Mouse (Mus musculus) cerebellum, adult 2 months (tissue): Measurements from ENCODE around the gene Prcc. TPM values are rescaled to one million over a fixed set of nuclear protein-coding genes. Genes with fewer than 3 reads are reported as not detected.

Experiments
- DNase-seq, 2 experiments: peaks; one replicate each; pipeline ENCODE4 v3.0.0; 2021
- H3K27ac ChIP-seq: fragments of 200-500 bp; 2 replicates; pipeline ENCODE4 v1.5.1; 2012; ENCODE audit warnings: low read length, control low read depth, inconsistent platforms; ENCODE audit not compliant: insufficient read depth
- H3K27me3 ChIP-seq: fragments of 200-500 bp; 2 replicates; pipeline ENCODE4 v1.6.1; 2012; ENCODE audit warnings: inconsistent platforms, mild to moderate bottlenecking, low read length, moderate library complexity; ENCODE audit not compliant: control insufficient read depth, insufficient read depth
- H3K4me1 ChIP-seq: fragments of 200-500 bp; 2 replicates; pipeline ENCODE4 v1.6.1; 2011; ENCODE audit warnings: low read length; ENCODE audit not compliant: control insufficient read depth, insufficient read depth
- H3K4me3 ChIP-seq: fragments of 200-500 bp; replicated peaks from 2 replicates; pipeline ENCODE3; 2011; ENCODE audit warnings: mild to moderate bottlenecking, low read depth, low read length, control low read depth; ENCODE audit not compliant: insufficient read depth
- CTCF ChIP-seq: fragments of 200-500 bp; IDR thresholded peaks from 2 replicates; pipeline ENCODE4 v1.5.1; 2011; ENCODE audit warnings: low read depth, mild to moderate bottlenecking, control low read depth, low read length, moderate library complexity, borderline replicate concordance; ENCODE audit not compliant: insufficient read depth
- POLR2A ChIP-seq: fragments of 200-500 bp; IDR thresholded peaks from 2 replicates; pipeline ENCODE4 v1.6.1; 2011; ENCODE audit warnings: low read length, control low read depth, borderline replicate concordance; ENCODE audit not compliant: insufficient read depth
- WGBS: fragments of 180-500 bp; shearing (Covaris S2); methylation state at CpG from one replicate; pipeline ENCODE4 v1.1.7; 2018; 5-methylcytosine and 5-hydroxymethylcytosine counted together
- polyA plus RNA-seq: library from polyadenylated mRNA; depleted of rRNA; stranded (reverse); fragments of >200 nt; gene quantifications from 2 replicates; pipeline ENCODE4 v1.2.3, GENCODE M21; 2012

Gene Prcc
- polyA plus RNA-seq, 1 experiment: 47.6 TPM

GRCm38 (mm10) chr3:87924996-87925395 is 39.6 kb upstream of the Prcc start:
- Histone ChIP-seq H3K27me3 (no peaks in the 10 kb centered on the region), H3K27ac (no peak overlapping the region), H3K4me3 (no peak overlapping the region), H3K4me1 (peaks cover 2% of the 10 kb centered on the region; the same call in 1 of the 2 replicates)
- no peak for TF ChIP-seq CTCF
- TF ChIP-seq POLR2A: no peak
- DNase-seq: no peak
- 79% methylated on average over 7 of the region's 7 CpGs for WGBS

GRCm38 (mm10) chr3:87920270-87920943 is 35.0 kb upstream of the Prcc start:
- Histone ChIP-seq H3K4me1 (peaks cover 3% of the 10 kb centered on the region; the same call in 1 of the 2 replicates), H3K27ac (no peak overlapping the region), H3K4me3 (peak overlapping the region; percentile 85), H3K27me3 (no peaks in the 10 kb centered on the region)
- TF ChIP-seq CTCF (no peak), POLR2A (no peak)
- 60% methylated on average over 9 of the region's 9 CpGs for WGBS
- no peak for DNase-seq

GRCm38 (mm10) chr3:87919336-87920108 is 34.1 kb upstream of the Prcc start, which contains the start of gene Mrpl24:
Gene Mrpl24, plus strand, starts transcription at chr3:87919506.
- DNase-seq: peak; percentile 78 to 92
- WGBS: under 1% methylated on average over 30 of the region's 30 CpGs
- no peak for TF ChIP-seq CTCF
- peak; percentile 63; the same call in 1 of the 2 replicates for TF ChIP-seq POLR2A
- Histone ChIP-seq H3K4me3 (peak within 1 kb of the TSS; percentile 85), H3K27ac (no peak within 1 kb of the TSS; the same call in 1 of the 2 replicates), H3K4me1 (peaks cover 3% of the 10 kb centered on the region; the same call in 1 of the 2 replicates), H3K27me3 (no peaks in the 10 kb centered on the region)

- no peak for DNase-seq
- Histone ChIP-seq H3K27ac (no peak overlapping the region), H3K27me3 (no peaks in the 10 kb centered on the region), H3K4me3 (no peak overlapping the region), H3K4me1 (peaks cover 3% of the 10 kb centered on the region; the same call in 1 of the 2 replicates)
- TF ChIP-seq POLR2A: no peak
- TF ChIP-seq CTCF: no peak
- 93% methylated on average over 1 of the region's 1 CpGs for WGBS
Observed at GRCm38 (mm10) chr3:87918551-87918950, 33.1 kb upstream of the Prcc start.

- no peak overlapping the region for H3K4me3 ChIP-seq
- H3K4me1 ChIP-seq: peaks cover 3% of the 10 kb centered on the region; the same call in 1 of the 2 replicates
- no peak overlapping the region for H3K27ac ChIP-seq
- TF ChIP-seq CTCF (no peak), POLR2A (no peak)
- H3K27me3 ChIP-seq: no peaks in the 10 kb centered on the region
- no peak for DNase-seq
- 82% methylated on average over 1 of the region's 1 CpGs for WGBS
Observed at GRCm38 (mm10) chr3:87916990-87917389, 31.6 kb upstream of the Prcc start.

- no peak for DNase-seq
- 91% methylated on average over 10 of the region's 10 CpGs for WGBS
- peaks cover 21% of the 10 kb centered on the region for H3K4me1 ChIP-seq
- H3K4me3 ChIP-seq: no peak overlapping the region
- no peaks in the 10 kb centered on the region for H3K27me3 ChIP-seq
- H3K27ac ChIP-seq: no peak overlapping the region
- TF ChIP-seq POLR2A (no peak), CTCF (no peak)
Observed at GRCm38 (mm10) chr3:87913891-87914290, 28.5 kb upstream of the Prcc start.

- 82% methylated on average over 7 of the region's 7 CpGs for WGBS
- H3K27ac ChIP-seq: no peak overlapping the region
- no peaks in the 10 kb centered on the region for H3K27me3 ChIP-seq
- no peak for DNase-seq
- H3K4me3 ChIP-seq: no peak overlapping the region
- TF ChIP-seq CTCF (no peak), POLR2A (no peak)
- peaks cover 21% of the 10 kb centered on the region for H3K4me1 ChIP-seq
Observed at GRCm38 (mm10) chr3:87913491-87913890, 28.1 kb upstream of the Prcc start.

- TF ChIP-seq CTCF (no peak), POLR2A (no peak)
- Histone ChIP-seq H3K4me3 (peak overlapping the region; percentile 99), H3K27ac (peak overlapping the region; percentile 61; the same call in 1 of the 2 replicates), H3K4me1 (peaks cover 25% of the 10 kb centered on the region), H3K27me3 (no peaks in the 10 kb centered on the region)
- 3% methylated on average over 12 of the region's 12 CpGs for WGBS
- DNase-seq: peak; percentile 63 to 72
Observed at GRCm38 (mm10) chr3:87910573-87911141, 25.2 kb upstream of the Prcc start.
